Mouse (Mus musculus) thymus, postnatal 10 days (tissue): ENCODE measurements around the gene Hmcn1.

Experiments used
- DNase-seq, 2 experiments: peaks; one replicate each; pipeline ENCODE4 v3.0.0; 2021; ENCODE audit warnings: low spot score in 2 of 2

The Hmcn1 gene

GRCm38 (mm10) chr1:150645314-150645713 lies 347.9 kb downstream of the Hmcn1 start:
- no peak for DNase-seq

GRCm38 (mm10) chr1:150639522-150639921 lies 353.7 kb downstream of the Hmcn1 start:
- DNase-seq, result no peak

GRCm38 (mm10) chr1:150632506-150632905 lies 360.7 kb downstream of the Hmcn1 start:
- no peak for DNase-seq

- DNase-seq, result no peak
Observed at GRCm38 (mm10) chr1:150631856-150632171, 361.4 kb downstream of the Hmcn1 start.

- DNase-seq, result no peak
Observed at GRCm38 (mm10) chr1:150631035-150631855, 362.0 kb downstream of the Hmcn1 start.

GRCm38 (mm10) chr1:150623226-150623625 lies 370.0 kb downstream of the Hmcn1 start:
- no peak for DNase-seq

- DNase-seq, result no peak
Observed at GRCm38 (mm10) chr1:150610539-150610938, 382.7 kb downstream of the Hmcn1 start.

- DNase-seq, result no peak
Observed at GRCm38 (mm10) chr1:150606173-150606572, 387.1 kb downstream of the Hmcn1 start.

GRCm38 (mm10) chr1:150593614-150594013 lies 399.6 kb downstream of the Hmcn1 start:
- DNase-seq, result no peak

GRCm38 (mm10) chr1:150591253-150591652 lies 402.0 kb downstream of the Hmcn1 start:
- peak in 1 of 2 experiments; percentile 19 for DNase-seq

- DNase-seq, result no peak
Observed at GRCm38 (mm10) chr1:150587410-150587809, 405.8 kb downstream of the Hmcn1 start.

GRCm38 (mm10) chr1:150584477-150584876 lies 408.8 kb downstream of the Hmcn1 start:
- no peak for DNase-seq

GRCm38 (mm10) chr1:150583734-150584133 lies 409.5 kb downstream of the Hmcn1 start:
- DNase-seq, result no peak

- DNase-seq, result no peak
Observed at GRCm38 (mm10) chr1:150580561-150580960, 412.7 kb downstream of the Hmcn1 start.

- no peak for DNase-seq
Observed at GRCm38 (mm10) chr1:150573407-150573806, 419.8 kb downstream of the Hmcn1 start.

- DNase-seq, result no peak
Observed at GRCm38 (mm10) chr1:150570562-150571156, 422.6 kb downstream of the Hmcn1 start.

GRCm38 (mm10) chr1:150569820-150570543 lies 423.3 kb downstream of the Hmcn1 start:
- no peak for DNase-seq

GRCm38 (mm10) chr1:150566287-150566686 lies 426.9 kb downstream of the Hmcn1 start:
- DNase-seq, result no peak

GRCm38 (mm10) chr1:150556621-150557020 lies 436.6 kb downstream of the Hmcn1 start:
- DNase-seq, result no peak

GRCm38 (mm10) chr1:150551390-150551789 lies 441.8 kb downstream of the Hmcn1 start:
- DNase-seq, result no peak

- DNase-seq, result no peak
Observed at GRCm38 (mm10) chr1:150546463-150546862, 446.8 kb downstream of the Hmcn1 start.

- no peak for DNase-seq
Observed at GRCm38 (mm10) chr1:150540267-150540666, 453.0 kb downstream of the Hmcn1 start.
